Mouse (Mus musculus): ENCODE measurements around the gene Trim71. TPM values are rescaled to one million over a fixed set of nuclear protein-coding genes. Genes with fewer than 3 reads are reported as not detected.

The Trim71 gene
- not detected in 2 replicates for total RNA-seq (2017)

DNA sequence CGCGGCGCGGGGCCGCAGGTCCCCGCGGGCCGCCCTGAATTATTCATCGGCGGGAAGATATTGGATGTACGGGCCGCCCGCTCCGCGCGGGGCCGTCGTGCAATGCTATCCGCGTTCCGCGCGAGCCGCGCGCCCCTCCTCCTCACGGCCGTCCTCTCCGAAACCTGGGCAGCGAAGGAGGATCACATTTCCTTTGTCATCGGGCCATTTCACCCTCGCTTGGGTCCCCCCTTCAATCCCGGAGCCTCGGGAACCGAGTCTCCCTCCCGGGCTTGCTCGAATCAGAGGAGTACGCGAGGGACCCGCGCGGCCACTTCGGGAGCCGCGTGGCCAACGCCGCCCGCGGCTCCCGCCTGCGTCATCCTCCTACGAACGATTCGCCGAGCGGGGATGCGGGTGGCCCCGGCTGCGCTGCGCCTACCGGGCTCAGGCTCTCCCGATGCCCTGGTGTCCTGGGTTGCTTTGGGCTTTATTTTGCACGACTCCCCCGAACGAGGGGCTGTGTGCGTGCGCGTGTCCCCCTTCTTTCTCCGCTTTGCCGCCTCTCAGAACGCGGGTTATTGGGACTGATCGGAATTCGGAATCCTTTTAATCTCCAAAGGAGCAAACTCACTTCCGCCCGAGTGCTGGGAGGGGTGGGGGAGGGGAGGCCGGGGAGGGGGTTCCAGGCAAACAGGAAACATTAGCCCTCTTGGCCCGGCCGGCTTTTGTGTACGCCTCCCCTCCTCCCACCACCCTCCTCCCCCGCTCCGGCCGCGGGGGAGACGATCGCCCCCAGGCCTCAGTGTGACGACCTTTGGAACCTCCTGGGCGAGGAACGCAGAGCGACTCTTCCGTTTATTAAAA, at the start of gene Trim71:
Gene Trim71, minus strand, starts transcription at position 609 of the 846 bp plus-strand sequence.
- no peak for ATAC-seq (ENCODE audit: extremely low read depth, insufficient number of reproducible peaks, low FRiP score, poor library complexity, severe bottlenecking)

GRCm38 (mm10) chr9:114613026-114613425, 48.9 kb upstream of the Trim71 start:
- ATAC-seq (ENCODE audit: extremely low read depth, insufficient number of reproducible peaks, low FRiP score, poor library complexity, severe bottlenecking), result no peak

- no peak for ATAC-seq (ENCODE audit: extremely low read depth, insufficient number of reproducible peaks, low FRiP score, poor library complexity, severe bottlenecking)
These were observed 48.4 kb upstream of the Trim71 start for GRCm38 (mm10) chr9:114612566-114612965.

- no peak for ATAC-seq (ENCODE audit: extremely low read depth, insufficient number of reproducible peaks, low FRiP score, poor library complexity, severe bottlenecking)
These were observed 46.1 kb upstream of the Trim71 start for GRCm38 (mm10) chr9:114610266-114610665.

- no peak for ATAC-seq (ENCODE audit: extremely low read depth, insufficient number of reproducible peaks, low FRiP score, poor library complexity, severe bottlenecking)
These were observed 39.8 kb upstream of the Trim71 start for GRCm38 (mm10) chr9:114603876-114604540.

DNA sequence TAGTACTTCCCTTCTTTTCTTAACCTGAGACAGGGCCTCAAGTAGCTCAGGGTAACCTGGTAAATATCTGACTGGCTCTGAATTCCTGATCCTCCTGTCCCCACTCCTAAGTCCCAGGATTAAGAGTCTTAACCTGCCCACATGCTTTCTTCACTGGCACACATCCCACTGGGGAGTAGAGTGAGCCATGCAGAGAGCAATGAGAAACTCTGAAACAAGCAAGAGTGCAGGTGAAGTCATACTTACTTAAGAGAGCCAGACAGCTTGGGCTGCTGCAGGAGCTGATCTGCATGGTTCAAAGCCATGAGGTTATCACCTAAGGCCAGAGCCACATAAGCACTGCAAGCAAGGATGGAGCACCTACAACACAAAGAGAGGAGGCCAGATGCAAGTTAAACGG, 36.9 kb upstream of the Trim71 start:
- ATAC-seq (ENCODE audit: extremely low read depth, insufficient number of reproducible peaks, low FRiP score, poor library complexity, severe bottlenecking), result no peak

DNA sequence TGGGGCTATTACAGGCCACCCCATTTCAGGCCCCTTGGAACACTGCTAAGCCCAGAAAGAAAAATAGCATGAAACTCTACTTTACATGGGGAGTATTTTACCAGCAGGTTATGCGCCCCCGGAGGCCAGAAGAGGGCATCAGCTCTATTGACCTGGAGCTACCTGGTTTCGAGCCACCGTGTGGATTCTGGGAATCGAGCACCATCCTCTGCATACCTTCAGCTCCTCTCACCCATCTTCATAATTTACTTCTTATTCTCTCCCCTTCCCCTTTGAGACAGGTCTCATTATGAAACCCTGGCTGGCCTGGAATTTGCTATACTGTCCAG, 20.8 kb upstream of the Trim71 start:
- ATAC-seq (ENCODE audit: extremely low read depth, insufficient number of reproducible peaks, low FRiP score, poor library complexity, severe bottlenecking), result no peak

- ATAC-seq (ENCODE audit: extremely low read depth, insufficient number of reproducible peaks, low FRiP score, poor library complexity, severe bottlenecking), result no peak
These were observed 20.2 kb upstream of the Trim71 start for GRCm38 (mm10) chr9:114584183-114585016.

GRCm38 (mm10) chr9:114583812-114584182, 19.6 kb upstream of the Trim71 start:
- ATAC-seq (ENCODE audit: extremely low read depth, insufficient number of reproducible peaks, low FRiP score, poor library complexity, severe bottlenecking), result no peak

DNA sequence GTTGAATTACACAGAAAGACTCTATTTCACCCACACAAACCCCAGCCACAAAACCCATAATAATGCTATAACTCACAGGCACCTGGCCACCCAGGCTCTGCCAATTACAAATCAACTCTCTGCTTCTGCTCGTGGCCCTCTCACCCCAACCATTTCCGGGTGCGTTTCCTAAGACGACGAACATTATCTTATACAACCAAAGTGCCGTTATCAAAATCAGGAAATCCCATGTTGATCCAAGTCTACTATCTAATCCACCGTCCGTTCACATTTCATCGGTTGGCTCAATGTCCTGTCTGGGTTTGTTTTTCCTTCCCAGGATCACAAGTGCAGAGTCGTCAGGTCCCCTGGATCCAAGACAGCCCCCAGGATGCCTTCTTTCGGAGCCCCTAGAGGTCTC, 14.5 kb upstream of the Trim71 start:
- ATAC-seq (ENCODE audit: extremely low read depth, insufficient number of reproducible peaks, low FRiP score, poor library complexity, severe bottlenecking), result no peak

DNA sequence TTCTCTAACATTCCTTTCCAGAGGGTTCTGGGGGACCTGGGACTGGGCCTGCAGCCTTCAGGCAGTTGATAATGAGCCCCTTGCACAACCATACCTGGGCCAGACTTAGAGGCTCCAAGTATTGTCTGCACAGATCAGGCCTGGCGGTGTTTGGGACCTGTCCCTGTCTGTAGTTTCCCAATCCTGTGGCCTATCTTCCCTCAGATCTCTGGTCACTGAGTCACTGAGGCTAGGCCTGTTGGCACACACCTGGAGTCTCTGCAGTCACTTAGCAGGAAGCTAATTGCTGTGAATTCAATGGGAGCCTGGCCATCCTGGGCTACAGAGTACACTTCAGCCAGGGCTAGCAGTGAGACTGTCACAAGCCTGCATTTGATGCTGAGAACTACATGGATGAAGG, 11.8 kb upstream of the Trim71 start:
- no peak for ATAC-seq (ENCODE audit: extremely low read depth, insufficient number of reproducible peaks, low FRiP score, poor library complexity, severe bottlenecking)

DNA sequence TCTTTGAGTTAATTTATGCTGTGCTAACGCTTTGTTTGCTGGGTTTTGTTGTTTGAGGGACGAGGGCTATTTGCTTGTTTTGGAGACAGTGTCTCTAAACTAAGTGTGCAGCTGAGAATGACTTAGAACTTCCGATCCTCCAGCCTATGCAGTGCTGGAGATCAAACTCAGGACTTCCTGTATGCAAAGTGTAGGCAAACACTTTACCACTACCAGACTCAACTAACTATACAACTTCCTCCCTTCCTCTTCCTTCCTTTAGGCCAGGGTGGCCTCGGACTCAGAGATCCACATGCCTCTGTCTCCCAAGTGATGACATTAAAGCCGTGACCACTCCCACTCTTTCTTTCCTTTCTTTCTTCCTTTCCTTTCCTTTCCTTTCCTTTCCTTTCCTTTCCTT, 9.4 kb upstream of the Trim71 start:
- ATAC-seq (ENCODE audit: extremely low read depth, insufficient number of reproducible peaks, low FRiP score, poor library complexity, severe bottlenecking), result no peak

- ATAC-seq (ENCODE audit: extremely low read depth, insufficient number of reproducible peaks, low FRiP score, poor library complexity, severe bottlenecking), result no peak
These were observed 4.7 kb upstream of the Trim71 start for GRCm38 (mm10) chr9:114568682-114569474.

DNA sequence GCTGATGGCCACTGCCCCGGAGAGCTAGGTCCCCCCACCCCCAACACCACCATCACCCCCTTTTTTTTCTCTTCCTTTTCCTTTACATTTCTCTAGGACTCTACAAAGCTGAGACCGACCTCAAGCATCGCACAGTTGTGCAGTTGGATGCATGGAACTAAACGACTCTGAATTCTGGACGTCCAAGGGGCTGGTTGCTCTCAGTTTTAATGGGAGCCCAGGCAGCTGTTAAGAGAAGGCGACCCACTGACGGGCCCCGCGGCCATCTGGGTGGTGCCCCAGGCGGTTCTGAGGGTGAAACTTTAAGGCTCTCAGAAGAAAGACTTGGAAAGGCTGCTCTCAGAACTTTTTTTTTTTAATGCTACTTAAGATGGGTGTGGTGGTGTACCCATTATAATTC, 498 bp upstream of the Trim71 start:
- ATAC-seq (ENCODE audit: extremely low read depth, insufficient number of reproducible peaks, low FRiP score, poor library complexity, severe bottlenecking), result no peak

DNA sequence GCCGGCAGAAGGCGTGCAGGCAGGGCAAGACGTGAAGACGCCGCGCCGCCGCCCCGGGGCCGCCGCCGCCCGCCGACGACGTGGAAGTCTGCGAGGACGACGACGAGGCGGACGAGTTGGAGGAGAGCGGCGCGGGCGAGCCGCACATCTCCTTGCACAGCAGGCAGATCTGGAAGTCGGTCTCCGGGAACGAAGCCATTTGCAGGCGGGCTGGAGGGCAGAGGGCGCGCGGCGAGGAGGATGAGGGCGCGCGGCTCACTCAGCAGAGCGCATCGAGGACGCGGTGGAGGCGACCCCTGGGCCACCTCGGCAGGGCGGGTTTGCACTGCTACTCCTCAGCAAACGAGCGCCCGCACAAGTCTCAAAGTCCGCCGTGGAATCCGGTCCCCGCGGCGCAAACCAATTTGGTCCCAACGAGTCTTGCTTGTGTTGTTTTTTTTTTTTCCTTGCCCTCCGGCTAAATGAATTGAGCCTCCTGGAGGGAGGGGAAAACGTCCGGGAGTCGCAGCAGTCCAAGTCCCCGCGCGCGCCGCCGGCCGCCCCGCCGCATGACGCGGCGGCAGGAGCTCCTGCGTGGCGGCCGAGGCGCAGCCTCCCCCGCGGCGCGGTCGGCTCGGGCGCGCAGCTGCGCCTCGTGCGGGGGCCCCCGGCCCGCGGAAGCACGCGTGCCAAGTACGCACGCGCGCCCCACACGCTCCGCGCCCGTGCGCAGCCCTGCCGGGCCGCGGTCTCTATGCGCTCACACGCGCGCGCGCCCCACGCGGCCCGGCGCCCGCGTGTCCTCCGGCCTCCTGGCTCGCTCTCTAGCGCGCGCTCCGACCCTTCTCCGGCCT, 1.0 kb downstream of the Trim71 start:
- no peak for ATAC-seq (ENCODE audit: extremely low read depth, insufficient number of reproducible peaks, low FRiP score, poor library complexity, severe bottlenecking)

DNA sequence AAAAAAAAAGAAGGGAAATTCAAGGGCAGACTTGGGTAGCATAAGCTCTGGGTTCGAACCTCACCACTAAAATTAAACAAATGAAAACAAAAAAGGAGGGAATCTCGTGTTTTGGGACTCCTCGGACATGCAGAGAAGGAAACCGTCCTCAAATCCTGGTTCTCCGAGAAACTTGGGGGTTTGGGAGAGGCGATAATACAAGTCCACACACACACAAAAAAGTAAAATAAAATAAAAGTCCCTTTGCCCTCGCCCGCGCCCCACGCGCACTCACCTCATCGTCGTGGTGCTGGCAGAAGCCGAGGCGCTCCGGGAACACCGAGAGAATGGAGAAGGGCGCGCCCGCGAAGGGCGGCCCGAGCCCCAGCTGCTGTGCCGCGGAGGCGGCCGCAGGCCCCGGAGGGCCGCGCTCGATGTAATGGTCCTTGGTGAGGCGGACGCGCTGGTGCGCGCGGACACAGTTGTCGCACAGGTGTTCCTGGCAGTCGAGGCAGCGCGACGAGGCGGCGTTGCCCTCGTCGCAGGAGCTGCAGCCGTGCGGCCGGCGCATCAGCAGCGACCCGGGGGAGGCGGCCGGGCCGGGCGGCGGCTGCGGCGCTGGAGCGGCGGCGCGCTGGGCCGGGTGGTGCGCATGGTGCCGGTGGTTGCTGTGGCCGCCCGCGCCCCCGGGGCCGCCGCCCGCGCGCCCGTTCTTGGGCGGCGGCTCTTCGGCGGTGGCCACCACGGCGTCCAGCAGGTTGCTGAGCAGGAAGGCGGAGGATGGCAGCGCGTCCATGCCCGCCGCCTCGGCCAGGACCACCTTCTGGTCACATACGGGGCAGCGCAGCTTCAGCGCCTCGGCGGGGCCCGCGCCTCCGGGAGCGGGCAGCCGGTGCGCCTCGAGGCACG, 1.9 kb downstream of the Trim71 start:
- ATAC-seq (ENCODE audit: extremely low read depth, insufficient number of reproducible peaks, low FRiP score, poor library complexity, severe bottlenecking), result no peak

GRCm38 (mm10) chr9:114561671-114561971, 2.5 kb downstream of the Trim71 start:
- no peak for ATAC-seq (ENCODE audit: extremely low read depth, insufficient number of reproducible peaks, low FRiP score, poor library complexity, severe bottlenecking)
